Mouse (Mus musculus) lung, adult 2 months (tissue): ENCODE data around the gene Gm14180.

Experiments used
- CTCF ChIP-seq: fragments of 200-500 bp; IDR thresholded peaks from 2 replicates; pipeline ENCODE4 v1.5.1; 2011; ENCODE audit warnings: mild to moderate bottlenecking, low read length, control low read depth; ENCODE audit not compliant: insufficient read depth
- POLR2A ChIP-seq: fragments of 200-500 bp; IDR thresholded peaks from 2 replicates; pipeline ENCODE4 v1.6.1; 2011; ENCODE audit warnings: low read depth, mild to moderate bottlenecking, control low read depth, low read length, borderline replicate concordance; ENCODE audit errors: extremely low read depth

DNA sequence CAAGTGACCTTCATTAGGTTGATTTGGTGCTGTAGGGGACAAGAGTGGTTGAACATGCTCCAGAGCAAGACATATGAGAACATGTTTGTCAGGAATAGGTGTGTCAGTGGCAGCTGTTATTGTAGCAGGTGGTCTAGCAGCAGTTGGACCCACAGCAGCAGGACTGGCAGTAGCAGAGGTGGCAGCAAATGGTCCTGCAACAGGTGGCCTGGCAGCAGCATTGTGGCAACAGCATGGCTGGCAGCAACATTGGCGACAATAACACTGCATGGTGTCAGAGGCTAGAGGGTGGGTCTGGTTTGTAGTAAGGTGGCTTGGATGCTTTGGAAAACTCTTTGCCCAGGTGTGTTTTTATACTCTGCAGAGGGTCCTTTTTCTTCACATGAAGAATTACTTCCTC lies 15.3 kb downstream of the Gm14180 start:
- TF ChIP-seq POLR2A = no peak
- no peak for TF ChIP-seq CTCF
